Mouse (Mus musculus) brain, embryonic 14.5 days (tissue): Measurements from ENCODE around the gene Abcb6.

Experiments used
- CTCF ChIP-seq: fragments of 200-500 bp; IDR thresholded peaks from 2 replicates; pipeline ENCODE4 v1.5.1; 2012; ENCODE audit warnings: inconsistent platforms, mild to moderate bottlenecking, moderate library complexity, borderline replicate concordance; ENCODE audit not compliant: insufficient read depth, insufficient read length; ENCODE audit errors: extremely low read depth
- POLR2A ChIP-seq: fragments of 200-500 bp; IDR thresholded peaks from 2 replicates; pipeline ENCODE4 v1.6.1; 2012; ENCODE audit warnings: mild to moderate bottlenecking, inconsistent platforms, borderline replicate concordance; ENCODE audit not compliant: poor library complexity, insufficient read depth, insufficient read length, severe bottlenecking; ENCODE audit errors: extremely low read depth

DNA sequence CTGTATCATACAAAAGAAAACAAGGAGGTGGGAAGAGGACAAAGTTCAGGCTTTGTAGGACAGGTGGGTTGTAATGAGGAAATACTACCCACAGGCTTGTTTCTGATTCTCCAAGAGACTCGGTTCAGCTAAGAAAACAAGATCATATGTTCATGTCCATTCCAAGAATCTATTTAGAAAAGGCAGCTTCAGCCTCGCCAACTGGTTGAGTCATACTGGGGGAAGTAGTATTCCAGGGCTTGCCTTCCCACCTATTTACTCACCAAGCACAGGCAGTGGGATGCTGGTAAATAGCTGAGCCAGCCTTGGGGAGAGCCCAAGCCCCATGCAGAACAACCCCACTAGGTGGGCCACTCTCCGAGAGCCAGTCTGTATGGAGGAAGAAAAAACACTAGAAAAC, 51.6 kb downstream of the Abcb6 start:
- TF ChIP-seq CTCF (no peak), POLR2A (no peak)
